Mouse (Mus musculus) kidney, embryonic 15.5 days (tissue): ENCODE measurements around the gene Hnrnpu. TPM values are rescaled to one million over a fixed set of nuclear protein-coding genes. Genes with fewer than 3 reads are reported as not detected.

Experiments used
- ATAC-seq: fragments of 200-750 bp; cut with Nextera tagmentation; replicated peaks from 2 replicates; pipeline ENCODE4 v1.8.0; 2017; ENCODE audit warnings: moderate TSS enrichment; ENCODE audit not compliant: low FRiP score
- H3K27ac ChIP-seq: fragments of 300-500 bp; sonication (generic); 2 replicates; pipeline ENCODE4 v1.5.1; 2015; ENCODE audit warnings: mild to moderate bottlenecking, inconsistent platforms
- H3K27me3 ChIP-seq: fragments of 300-500 bp; sonication (generic); 2 replicates; pipeline ENCODE4 v1.6.1; 2015; ENCODE audit warnings: inconsistent platforms
- H3K36me3 ChIP-seq: fragments of 300-500 bp; sonication (generic); 2 replicates; pipeline ENCODE4 v1.6.1; 2015; ENCODE audit warnings: inconsistent platforms
- H3K4me1 ChIP-seq: fragments of 300-500 bp; sonication (generic); 2 replicates; pipeline ENCODE4 v1.6.1; 2015; ENCODE audit warnings: inconsistent platforms
- H3K4me2 ChIP-seq: fragments of 300-500 bp; sonication (generic); 2 replicates; pipeline ENCODE4 v1.6.1; 2015; ENCODE audit warnings: moderate library complexity, mild to moderate bottlenecking, inconsistent platforms
- H3K4me3 ChIP-seq: fragments of 300-500 bp; sonication (generic); replicated peaks from 2 replicates; pipeline ENCODE4 v1.5.1; 2015; ENCODE audit warnings: mild to moderate bottlenecking, inconsistent platforms
- H3K9ac ChIP-seq: fragments of 300-500 bp; sonication (generic); 2 replicates; pipeline ENCODE4 v1.6.1; 2015; ENCODE audit warnings: mild to moderate bottlenecking, inconsistent platforms
- H3K9me3 ChIP-seq: fragments of 300-500 bp; sonication (generic); replicated peaks from 2 replicates; pipeline ENCODE4 v1.6.1; 2016; ENCODE audit warnings: inconsistent platforms
- WGBS: fragments of 180-500 bp; shearing (Covaris S2); methylation state at CpG from one replicate; pipeline ENCODE4 v1.1.7; 2015; ENCODE audit warnings: mixed read lengths; 5-methylcytosine and 5-hydroxymethylcytosine counted together
- polyA plus RNA-seq: library from polyadenylated mRNA; unstranded; fragments of >200 nt; fragmentation: Nextera tagmentation; extraction: Ambion mirVana; gene quantifications from 2 replicates; pipeline ENCODE4 v1.2.1, GENCODE M21; 2015

Hnrnpu gene
- polyA plus RNA-seq, 1 experiment from 2014 or later: 407 TPM

DNA sequence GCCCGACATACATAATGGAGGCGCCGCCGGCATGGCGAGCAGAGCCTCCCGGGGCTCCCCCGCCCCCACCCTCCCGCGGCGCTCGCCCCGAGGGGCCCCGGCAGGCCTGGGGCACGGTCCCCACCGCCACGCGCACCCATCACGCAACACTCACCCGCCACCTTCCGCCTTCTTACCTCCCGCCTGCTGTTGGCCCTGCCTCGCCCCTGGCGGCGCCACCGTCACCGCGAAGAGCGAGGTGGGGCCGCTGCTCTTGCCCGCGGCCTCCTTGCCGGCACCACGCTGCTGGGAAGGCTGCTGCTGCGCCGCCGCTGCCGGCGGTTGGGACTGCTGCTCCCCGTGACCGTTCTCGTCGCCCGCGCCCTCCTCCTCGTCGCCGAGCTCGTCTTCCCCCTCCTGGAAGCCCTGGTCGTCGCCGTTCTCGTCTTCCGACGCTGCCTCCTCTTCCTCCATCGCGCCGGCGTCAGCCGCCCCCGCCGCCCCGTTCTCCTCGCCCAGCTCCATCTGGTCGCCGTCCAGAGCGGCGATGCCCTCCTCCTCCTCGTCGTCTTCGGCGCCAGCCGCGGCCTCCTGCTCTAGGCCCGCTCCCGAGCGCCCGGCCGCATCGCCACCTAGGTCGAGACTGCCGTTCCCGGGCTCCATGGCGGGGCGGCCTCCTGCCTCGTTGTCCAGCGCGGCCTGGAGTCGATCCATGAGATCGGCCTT, 668 bp downstream of the Hnrnpu start:
- peaks cover 31% of the 10 kb centered on the region for H3K36me3 ChIP-seq
- peak overlapping the region; percentile 100 for H3K9ac ChIP-seq
- peak overlapping the region; percentile 65; the same call in 1 of the 2 replicates for H3K4me2 ChIP-seq
- H3K4me3 ChIP-seq: peak overlapping the region; percentile 100
- peak; percentile 61 for ATAC-seq
- peaks cover 25% of the 10 kb centered on the region for H3K4me1 ChIP-seq
- no peaks in the 10 kb centered on the region for H3K9me3 ChIP-seq
- peak overlapping the region; percentile 100 for H3K27ac ChIP-seq
- under 1% methylated on average over 89 of the region's 89 CpGs for WGBS
- H3K27me3 ChIP-seq: no peaks in the 10 kb centered on the region

DNA sequence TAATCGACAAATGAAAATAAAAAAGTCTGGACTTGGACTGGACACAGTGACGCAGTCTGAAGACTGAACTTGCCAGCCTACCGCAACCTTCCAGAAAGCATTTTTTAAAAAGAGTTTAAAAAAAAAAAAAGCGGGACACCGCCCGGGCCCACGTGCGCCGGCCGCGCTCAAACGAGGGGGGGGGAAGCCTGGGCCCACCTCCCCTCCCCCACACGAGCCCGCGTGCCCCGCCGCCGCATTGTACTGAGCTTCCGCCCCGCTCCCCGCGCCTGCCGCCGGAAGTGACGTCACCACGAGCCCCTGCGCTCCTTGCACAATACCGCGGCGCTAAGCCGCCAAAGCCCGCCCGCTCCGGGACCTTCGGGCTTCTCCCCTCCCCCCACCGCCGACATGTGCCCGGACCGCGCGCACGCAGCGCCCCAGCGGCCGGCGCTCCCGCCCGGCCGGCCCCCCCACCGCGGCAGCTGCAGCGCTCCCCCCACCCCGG, 1.3 kb downstream of the Hnrnpu start:
- Histone ChIP-seq H3K4me3 (peak overlapping the region; percentile 100), H3K9ac (peak overlapping the region; percentile 100), H3K27me3 (no peaks in the 10 kb centered on the region), H3K4me2 (peak overlapping the region; percentile 65), H3K27ac (peak overlapping the region; percentile 100), H3K4me1 (peaks cover 25% of the 10 kb centered on the region), H3K9me3 (no peaks in the 10 kb centered on the region), H3K36me3 (peaks cover 36% of the 10 kb centered on the region)
- 1% methylated on average over 45 of the region's 53 CpGs for WGBS
- ATAC-seq: peak; percentile 91

DNA sequence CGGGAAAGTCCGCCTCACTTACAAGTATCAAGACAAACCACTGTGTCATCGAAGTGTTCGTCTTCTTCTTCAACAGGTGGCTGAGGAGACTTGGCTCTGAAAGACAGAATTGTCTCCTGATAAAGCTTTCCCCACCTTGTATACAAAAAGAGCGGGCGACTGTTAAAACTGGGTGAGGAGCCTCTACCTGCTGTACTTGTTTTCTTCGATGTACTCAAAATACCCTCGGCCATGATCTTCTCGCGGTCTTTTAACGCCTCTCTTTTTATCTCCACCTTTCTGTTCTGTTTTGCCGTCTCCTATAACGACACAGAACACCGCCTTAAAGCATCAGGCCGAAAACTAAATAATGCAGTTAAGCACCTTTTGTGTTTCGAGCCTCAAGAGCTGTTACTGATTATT, 1.7 kb downstream of the Hnrnpu start:
- ATAC-seq: no peak
- Histone ChIP-seq H3K9ac (peak overlapping the region; percentile 100), H3K9me3 (no peaks in the 10 kb centered on the region), H3K4me3 (peak overlapping the region; percentile 100), H3K36me3 (peaks cover 40% of the 10 kb centered on the region), H3K4me2 (peak overlapping the region; percentile 65), H3K27me3 (no peaks in the 10 kb centered on the region), H3K27ac (peak overlapping the region; percentile 100), H3K4me1 (peaks cover 25% of the 10 kb centered on the region)
- WGBS: under 1% methylated on average over 16 of the region's 16 CpGs

DNA sequence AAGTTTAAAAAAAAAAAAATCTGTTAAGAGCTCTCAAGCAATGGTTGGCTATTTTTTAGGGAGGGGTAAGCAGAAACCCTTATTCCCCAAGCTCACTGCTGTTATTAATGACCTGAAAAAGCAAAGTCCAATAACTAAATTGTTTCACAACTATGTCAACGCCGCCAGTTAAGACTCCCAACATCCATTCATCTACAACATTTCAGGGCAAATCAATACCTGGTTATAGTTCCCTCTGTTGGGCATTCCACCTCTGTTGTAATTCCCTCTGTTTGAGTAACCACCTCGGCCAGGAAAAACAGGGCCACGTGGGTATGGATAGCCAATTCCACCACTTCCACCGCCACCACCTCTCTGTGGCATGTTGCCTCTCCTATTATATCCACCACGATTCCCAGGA, 7.7 kb downstream of the Hnrnpu start:
- Histone ChIP-seq H3K36me3 (peaks cover 88% of the 10 kb centered on the region), H3K4me1 (peaks cover 17% of the 10 kb centered on the region), H3K9ac (no peak overlapping the region), H3K4me2 (no peak overlapping the region), H3K9me3 (no peaks in the 10 kb centered on the region), H3K27me3 (no peaks in the 10 kb centered on the region), H3K27ac (no peak overlapping the region), H3K4me3 (no peak overlapping the region)
- WGBS: 82% methylated on average over 6 of the region's 6 CpGs
- ATAC-seq: no peak

DNA sequence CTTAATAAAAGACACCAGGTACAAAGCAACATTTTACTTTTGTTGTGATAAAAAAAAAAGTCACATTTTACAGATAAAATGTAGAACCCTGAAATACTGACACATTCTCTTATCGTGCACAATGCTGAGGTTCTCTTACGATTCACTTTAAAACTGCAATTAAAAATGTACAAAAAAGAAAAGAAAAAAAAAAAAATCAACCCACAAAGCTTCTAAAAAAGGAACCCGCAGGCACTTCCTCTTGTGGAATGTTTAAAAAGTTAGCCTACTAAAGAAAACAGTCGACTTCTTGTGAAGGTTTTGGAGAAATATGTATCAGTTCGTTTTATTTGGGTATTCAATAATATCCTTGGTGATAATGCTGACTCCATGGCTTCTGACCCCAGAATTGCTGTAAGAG, 8.6 kb downstream of the Hnrnpu start:
- peaks cover 88% of the 10 kb centered on the region for H3K36me3 ChIP-seq
- no peak overlapping the region for H3K9ac ChIP-seq
- H3K27ac ChIP-seq: no peak overlapping the region
- no peaks in the 10 kb centered on the region for H3K27me3 ChIP-seq
- ATAC-seq: no peak
- no peak overlapping the region for H3K4me2 ChIP-seq
- peaks cover 12% of the 10 kb centered on the region for H3K4me1 ChIP-seq
- 79% methylated on average over 5 of the region's 5 CpGs for WGBS
- no peak overlapping the region for H3K4me3 ChIP-seq
- H3K9me3 ChIP-seq: no peaks in the 10 kb centered on the region

DNA sequence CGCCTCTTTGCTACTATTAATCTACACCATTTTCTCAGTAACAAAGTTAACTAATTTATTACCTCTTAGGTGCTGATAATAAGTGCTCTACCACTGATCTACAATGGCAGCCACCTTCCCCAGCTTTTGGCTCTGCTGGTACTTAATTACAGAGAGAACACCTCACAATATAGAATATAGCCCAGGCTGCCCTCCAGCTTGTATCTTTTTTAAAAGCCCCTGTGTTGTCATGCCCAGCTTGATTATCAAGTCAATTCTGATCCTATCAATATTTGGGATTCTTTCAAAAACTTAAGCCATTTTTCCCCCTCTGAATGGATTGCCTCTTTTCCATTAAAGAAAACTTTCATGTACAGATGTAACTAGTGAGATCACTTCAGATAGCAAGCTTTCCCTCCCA, 10.6 kb downstream of the Hnrnpu start:
- H3K9me3 ChIP-seq: no peaks in the 10 kb centered on the region
- peaks cover 7% of the 10 kb centered on the region; the same call in 1 of the 2 replicates for H3K4me1 ChIP-seq
- WGBS: 85% methylated on average over 1 of the region's 1 CpGs
- H3K4me2 ChIP-seq: no peak overlapping the region
- peaks cover 86% of the 10 kb centered on the region for H3K36me3 ChIP-seq
- no peak overlapping the region for H3K4me3 ChIP-seq
- H3K9ac ChIP-seq: no peak overlapping the region
- H3K27me3 ChIP-seq: no peaks in the 10 kb centered on the region
- no peak overlapping the region for H3K27ac ChIP-seq
- ATAC-seq: no peak

DNA sequence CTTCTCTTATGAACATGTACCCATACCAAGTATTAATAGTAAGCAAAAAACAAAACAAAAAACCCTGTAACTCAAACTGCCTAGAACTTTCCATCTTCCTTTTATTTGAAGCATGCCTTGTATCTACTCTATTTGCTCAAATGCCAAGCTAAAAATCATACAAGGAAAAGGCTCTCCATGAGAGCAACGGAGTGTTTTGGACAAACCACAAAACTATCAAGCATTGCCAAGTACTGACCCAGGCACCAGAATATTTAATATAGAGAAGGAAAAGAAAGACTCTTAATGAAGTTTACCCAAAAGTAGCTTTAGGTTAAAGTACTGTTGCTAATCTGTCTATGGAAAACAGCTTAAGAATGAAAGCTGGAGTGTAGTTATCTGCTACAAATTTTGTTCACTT, 11.2 kb downstream of the Hnrnpu start:
- peaks cover 87% of the 10 kb centered on the region for H3K36me3 ChIP-seq
- H3K27ac ChIP-seq: no peak overlapping the region
- no peak overlapping the region for H3K9ac ChIP-seq
- ATAC-seq: no peak
- H3K27me3 ChIP-seq: no peaks in the 10 kb centered on the region
- H3K9me3 ChIP-seq: no peaks in the 10 kb centered on the region
- WGBS: 88% methylated on average over 1 of the region's 1 CpGs
- no peak overlapping the region for H3K4me3 ChIP-seq
- peaks cover 11% of the 10 kb centered on the region for H3K4me1 ChIP-seq
- H3K4me2 ChIP-seq: no peak overlapping the region

DNA sequence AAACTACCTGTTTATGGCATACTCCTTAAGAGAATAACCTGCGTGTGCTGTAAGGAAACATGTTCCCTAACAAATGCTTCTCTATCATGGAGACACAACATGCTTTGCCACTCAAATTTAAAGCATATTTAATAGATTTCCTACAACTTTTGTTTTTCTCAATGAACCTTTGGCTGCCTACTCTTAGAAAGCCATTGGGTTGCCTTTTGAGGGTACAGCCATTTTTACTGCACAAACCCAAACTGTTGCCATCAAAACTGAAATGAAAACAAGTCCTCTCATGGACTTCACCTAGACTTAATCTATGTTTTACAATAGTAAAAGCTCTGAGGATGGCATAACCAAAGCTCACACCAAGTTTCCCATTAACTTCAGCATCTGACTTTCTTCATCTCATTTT, 13.0 kb downstream of the Hnrnpu start:
- Histone ChIP-seq H3K4me1 (peaks cover 25% of the 10 kb centered on the region), H3K9me3 (no peaks in the 10 kb centered on the region), H3K9ac (no peak overlapping the region), H3K4me2 (no peak overlapping the region), H3K27ac (no peak overlapping the region), H3K27me3 (no peaks in the 10 kb centered on the region), H3K4me3 (no peak overlapping the region), H3K36me3 (peaks cover 79% of the 10 kb centered on the region)
- no peak for ATAC-seq
- WGBS: 89% methylated on average over 1 of the region's 1 CpGs

DNA sequence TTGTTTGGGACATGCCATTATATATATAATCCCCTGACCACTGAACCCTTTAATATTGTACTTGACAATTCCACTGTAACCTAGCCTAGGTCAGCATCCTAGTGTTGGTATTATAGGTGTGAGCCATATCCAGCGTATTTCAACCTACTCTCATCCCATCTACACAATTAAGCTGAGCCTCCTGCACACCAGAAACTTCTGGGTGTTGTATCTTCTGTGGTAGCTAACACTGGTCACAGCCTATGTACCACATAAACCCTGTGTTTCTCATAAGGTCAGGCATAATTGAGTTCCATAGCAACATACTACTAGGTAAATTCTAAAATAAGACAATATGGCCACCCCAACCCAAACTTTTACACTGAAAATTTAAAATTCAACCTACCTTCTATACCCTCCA, 14.4 kb downstream of the Hnrnpu start:
- H3K27ac ChIP-seq: no peak overlapping the region
- ATAC-seq: no peak
- H3K36me3 ChIP-seq: peaks cover 69% of the 10 kb centered on the region
- no peaks in the 10 kb centered on the region for H3K27me3 ChIP-seq
- no peak overlapping the region for H3K9ac ChIP-seq
- H3K4me2 ChIP-seq: no peak overlapping the region
- 76% methylated on average over 1 of the region's 1 CpGs for WGBS
- no peaks in the 10 kb centered on the region for H3K9me3 ChIP-seq
- H3K4me1 ChIP-seq: peaks cover 25% of the 10 kb centered on the region
- H3K4me3 ChIP-seq: no peak overlapping the region

DNA sequence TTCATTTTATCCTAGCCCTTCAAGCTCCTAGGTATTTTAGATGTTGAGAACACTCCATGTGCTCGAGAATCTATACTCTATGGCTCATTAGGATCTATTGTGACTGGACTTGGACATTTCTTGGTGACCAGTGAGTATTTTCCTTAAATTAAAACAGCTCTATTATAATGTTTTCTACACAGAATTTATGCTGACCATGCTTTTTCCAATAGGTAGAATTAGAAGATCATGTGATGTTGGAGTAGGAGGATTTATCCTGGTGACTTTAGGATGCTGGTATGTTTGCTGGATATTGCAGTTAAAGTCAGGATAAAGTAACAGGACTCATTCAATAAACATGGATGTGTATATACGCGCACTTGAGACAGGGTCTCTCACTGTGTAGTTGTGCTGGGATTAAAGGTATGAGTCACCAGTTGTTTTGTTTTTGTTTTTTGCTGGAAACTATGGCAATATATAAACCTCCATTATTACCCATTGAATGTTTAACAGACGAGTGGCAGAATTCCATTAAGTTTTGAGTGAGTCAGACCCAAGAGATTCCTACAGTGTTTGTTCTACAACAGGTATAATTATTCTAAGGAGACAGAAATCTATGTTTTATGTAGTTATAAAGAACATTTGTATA, 15.8 kb downstream of the Hnrnpu start:
- H3K27me3 ChIP-seq: no peaks in the 10 kb centered on the region
- no peaks in the 10 kb centered on the region for H3K9me3 ChIP-seq
- 0 out of 2 replicates have a peak overlapping the region, but pooled peaks have one; percentile 71 for H3K4me3 ChIP-seq
- H3K4me2 ChIP-seq: no peak overlapping the region
- peaks cover 30% of the 10 kb centered on the region for H3K4me1 ChIP-seq
- 63% methylated on average over 4 of the region's 4 CpGs for WGBS
- H3K36me3 ChIP-seq: peaks cover 56% of the 10 kb centered on the region
- H3K9ac ChIP-seq: no peak overlapping the region
- ATAC-seq: no peak
- H3K27ac ChIP-seq: peak overlapping the region; percentile 100; the same call in 1 of the 2 replicates

DNA sequence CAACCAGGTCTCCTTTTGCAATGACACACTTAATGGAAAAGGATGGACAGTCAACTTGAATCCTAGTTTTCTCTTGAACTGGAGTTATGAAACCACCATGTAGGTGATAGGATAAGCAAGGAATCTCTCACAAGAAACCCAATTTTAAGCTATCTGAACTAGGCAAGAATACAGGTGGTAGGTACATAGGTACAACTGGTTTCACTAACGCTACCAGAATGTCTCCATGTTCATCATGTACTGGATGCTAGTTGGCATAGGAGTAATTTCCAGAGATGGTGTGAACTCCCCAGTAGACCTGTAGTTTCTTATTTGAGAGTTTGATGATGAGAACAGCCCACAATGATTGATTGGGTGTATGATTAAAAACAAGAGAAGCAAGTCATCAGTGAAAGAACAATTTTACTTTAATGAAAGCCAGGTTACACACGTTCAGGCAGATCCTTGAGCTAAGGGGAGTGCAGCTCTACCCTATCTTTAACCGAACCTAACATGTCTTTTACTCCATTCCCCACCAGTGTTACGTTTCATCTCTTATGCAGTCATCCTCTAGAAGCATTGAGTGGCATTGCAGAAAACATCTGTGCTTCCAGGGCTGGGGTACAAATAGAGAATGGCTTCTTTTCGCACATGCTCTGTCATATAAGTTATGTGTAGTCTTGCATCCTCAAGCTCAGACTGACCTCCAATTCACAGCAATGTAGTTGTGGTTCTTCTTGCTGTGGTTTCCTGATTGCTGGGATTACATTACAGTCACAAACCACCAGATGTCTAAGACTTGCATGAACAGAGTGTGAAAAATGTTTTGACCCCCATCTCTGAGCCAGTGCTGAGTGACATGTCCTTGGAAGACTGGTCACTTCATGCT, 16.6 kb downstream of the Hnrnpu start:
- peaks cover 30% of the 10 kb centered on the region for H3K4me1 ChIP-seq
- peak overlapping the region; percentile 80 for H3K9ac ChIP-seq
- H3K27ac ChIP-seq: peak overlapping the region; percentile 100
- H3K4me2 ChIP-seq: peak overlapping the region; percentile 63
- H3K9me3 ChIP-seq: no peaks in the 10 kb centered on the region
- H3K4me3 ChIP-seq: peak overlapping the region; percentile 71
- no peak for ATAC-seq
- H3K36me3 ChIP-seq: peaks cover 50% of the 10 kb centered on the region
- H3K27me3 ChIP-seq: no peaks in the 10 kb centered on the region
- 43% methylated on average over 5 of the region's 5 CpGs for WGBS
